Mouse (Mus musculus): ENCODE results near the gene Wsb2. TPM values are rescaled to one million over a fixed set of nuclear protein-coding genes. Genes with fewer than 3 reads are reported as not detected.
"Not testable (repeated sequence)": the region's sequence is repeated elsewhere in the genome, so short reads cannot be mapped to it uniquely, and the experiment has no call there.

The Wsb2 gene
- 8.6 and 8.7 TPM in 2 replicates for total RNA-seq (2015)
- 11.3 and 27.1 TPM in 2 replicates for total RNA-seq (2017)

GRCm38 (mm10) chr5:117357129-117357477 is at the start of gene Wsb2:
TSS of gene Wsb2 (plus strand) at chr5:117357304.
- ATAC-seq (replicated peaks; ENCODE audit: poor library complexity), result peak; percentile 30

GRCm38 (mm10) chr5:117307699-117308098 is 49.4 kb upstream of the Wsb2 start:
- peak; percentile 97 for ATAC-seq (replicated peaks; ENCODE audit: poor library complexity)

- ATAC-seq (replicated peaks; ENCODE audit: poor library complexity), result peak; percentile 67
Observed at GRCm38 (mm10) chr5:117313420-117313819, 43.7 kb upstream of the Wsb2 start.

DNA sequence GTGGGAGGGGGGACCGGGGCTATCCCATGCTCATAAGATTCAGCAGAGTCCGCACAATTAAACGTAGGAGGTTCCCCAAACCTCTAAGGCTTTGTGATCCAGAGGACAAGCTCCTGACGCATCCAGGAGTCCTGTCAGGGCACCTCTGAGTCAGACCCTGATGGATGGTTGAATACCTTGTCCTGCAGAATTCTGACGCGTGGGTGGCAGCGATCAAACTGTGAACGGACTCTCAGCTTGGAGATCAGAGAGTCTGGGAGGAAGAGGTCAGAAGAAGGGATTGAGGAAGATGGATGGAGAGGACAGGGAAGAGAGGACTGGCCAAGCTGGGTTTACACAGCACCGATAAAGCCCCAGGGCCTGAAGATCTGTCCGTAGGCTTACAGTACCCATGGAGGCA is 43.2 kb upstream of the Wsb2 start:
- no peak for ATAC-seq (replicated peaks; ENCODE audit: poor library complexity)

- no peak for ATAC-seq (replicated peaks; ENCODE audit: poor library complexity)
Observed at GRCm38 (mm10) chr5:117314587-117315428, 42.3 kb upstream of the Wsb2 start.

GRCm38 (mm10) chr5:117318741-117319629 is 38.1 kb upstream of the Wsb2 start, which contains the start of gene Vsig10:
TSS of gene Vsig10 (plus strand) at chr5:117319083.
- peak; percentile 74 for ATAC-seq (replicated peaks; ENCODE audit: poor library complexity)

GRCm38 (mm10) chr5:117323751-117324150 is 33.4 kb upstream of the Wsb2 start:
- ATAC-seq (replicated peaks; ENCODE audit: poor library complexity), result no peak

DNA sequence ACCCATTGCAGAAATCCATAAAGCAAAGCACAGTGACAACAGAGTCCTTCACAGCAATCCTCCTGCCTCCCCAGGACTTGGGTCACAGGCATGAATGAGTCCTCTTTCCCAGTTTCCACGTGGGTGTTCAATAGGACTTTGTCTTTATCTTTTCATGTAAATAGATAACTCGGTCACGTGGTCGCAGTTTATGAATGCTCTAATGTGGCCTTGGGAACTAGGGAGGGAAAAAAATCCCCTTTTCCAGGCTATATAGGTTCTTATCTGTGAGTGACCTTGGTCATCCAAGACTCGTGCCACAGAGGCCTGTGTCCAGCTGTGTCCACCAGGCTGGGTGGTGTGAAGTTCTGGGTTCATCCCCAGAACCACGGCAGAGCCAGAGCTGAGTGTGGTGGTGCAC is 30.7 kb upstream of the Wsb2 start:
- ATAC-seq (replicated peaks; ENCODE audit: poor library complexity), result no peak

DNA sequence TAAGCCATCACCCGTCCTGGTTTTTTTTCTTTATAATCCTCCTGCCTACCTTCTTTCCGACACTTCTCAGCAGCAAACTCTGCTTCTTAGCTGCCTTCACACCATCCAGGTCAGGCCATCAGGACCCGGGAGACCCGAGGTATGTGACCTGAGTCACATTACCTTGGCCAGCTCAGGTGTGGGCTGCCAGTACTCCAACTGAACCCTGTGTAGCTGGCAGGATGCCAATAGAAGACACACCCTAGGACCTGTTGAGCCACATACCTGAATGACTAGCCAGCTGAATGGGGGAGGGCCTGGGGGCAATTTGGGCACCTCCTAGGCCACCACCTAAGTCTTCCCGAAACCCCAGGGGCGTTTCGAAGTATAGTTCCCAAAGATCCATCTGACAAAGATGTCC is 26.6 kb upstream of the Wsb2 start:
- ATAC-seq (replicated peaks; ENCODE audit: poor library complexity), result no peak

- ATAC-seq (replicated peaks; ENCODE audit: poor library complexity), result peak; percentile 18
Observed at GRCm38 (mm10) chr5:117337999-117338398, 19.1 kb upstream of the Wsb2 start.

- ATAC-seq (replicated peaks; ENCODE audit: poor library complexity), result peak; percentile 77
Observed at GRCm38 (mm10) chr5:117338503-117338902, 18.6 kb upstream of the Wsb2 start.

DNA sequence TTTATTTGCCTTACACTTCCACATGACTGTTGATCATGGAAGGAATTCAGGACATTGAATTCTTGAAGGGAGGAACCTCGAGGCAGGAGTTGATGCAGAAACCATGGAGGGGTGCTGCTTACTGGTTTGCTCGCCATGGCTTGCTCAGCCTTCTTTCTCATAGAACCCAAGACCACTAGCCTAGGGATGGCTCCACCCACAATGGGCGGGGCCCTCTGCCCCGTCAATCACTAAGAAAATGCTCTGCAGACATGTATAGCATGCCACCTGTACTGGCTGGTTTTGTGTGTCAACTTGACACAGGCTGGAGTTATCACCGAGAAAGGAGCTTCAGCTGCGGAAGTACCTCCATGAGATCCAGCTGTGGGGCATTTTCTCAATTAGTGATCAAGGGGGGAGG is 17.0 kb upstream of the Wsb2 start:
- no peak for ATAC-seq (replicated peaks; ENCODE audit: poor library complexity)

DNA sequence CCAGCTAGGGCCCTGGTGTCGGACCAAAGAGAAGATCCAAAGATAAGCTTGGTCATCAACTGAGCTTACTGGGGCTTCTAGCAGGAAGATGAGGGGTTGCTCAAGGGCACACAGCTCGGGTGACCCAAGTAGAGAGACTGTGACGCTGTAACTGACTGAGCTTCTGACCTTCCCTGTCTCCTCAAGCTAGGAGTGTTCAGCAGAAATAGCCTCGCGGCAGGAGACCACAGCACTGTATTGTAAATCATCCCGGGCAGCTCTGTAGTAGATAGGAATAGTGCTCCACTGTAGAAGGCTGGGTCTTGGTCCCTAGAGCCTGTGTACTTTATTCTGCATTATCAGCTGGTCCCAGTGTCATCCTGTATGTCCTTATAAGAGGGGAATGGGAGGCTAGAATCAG is 15.2 kb upstream of the Wsb2 start:
- no peak for ATAC-seq (replicated peaks; ENCODE audit: poor library complexity)

GRCm38 (mm10) chr5:117344496-117344895 is 12.6 kb upstream of the Wsb2 start:
- not testable (repeated sequence) for ATAC-seq (replicated peaks; ENCODE audit: poor library complexity)

- peak; percentile 72 for ATAC-seq (replicated peaks; ENCODE audit: poor library complexity)
Observed at GRCm38 (mm10) chr5:117345432-117345976, 11.6 kb upstream of the Wsb2 start.

GRCm38 (mm10) chr5:117346281-117346680 is 10.8 kb upstream of the Wsb2 start:
- ATAC-seq (replicated peaks; ENCODE audit: poor library complexity), result no peak

DNA sequence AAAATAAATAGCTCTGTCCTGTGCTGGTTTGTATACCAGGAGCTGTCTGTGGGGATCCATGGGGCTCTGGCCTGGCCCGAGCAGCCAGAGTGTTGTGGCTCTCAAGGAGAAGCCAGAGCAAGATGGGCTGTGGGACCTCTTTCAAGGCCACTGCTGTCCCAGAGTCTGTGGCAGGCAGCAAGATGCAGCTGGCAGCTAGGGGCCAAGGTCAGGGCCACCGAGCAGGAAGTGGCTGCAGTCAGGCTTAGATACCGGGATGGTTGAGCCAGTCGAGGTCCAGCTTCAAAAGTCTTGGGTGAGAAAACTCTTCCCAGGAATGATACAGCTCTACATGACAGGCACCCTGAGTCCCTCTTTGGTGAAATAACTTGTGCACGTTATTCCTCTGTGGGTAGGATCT is 10.1 kb upstream of the Wsb2 start:
- no peak for ATAC-seq (replicated peaks; ENCODE audit: poor library complexity)

GRCm38 (mm10) chr5:117347838-117348237 is 9.3 kb upstream of the Wsb2 start:
- ATAC-seq (replicated peaks; ENCODE audit: poor library complexity), result no peak

- peak; percentile 45; the same call in 1 of the 2 replicates for ATAC-seq (replicated peaks; ENCODE audit: poor library complexity)
Observed at GRCm38 (mm10) chr5:117348279-117348678, 8.8 kb upstream of the Wsb2 start.

DNA sequence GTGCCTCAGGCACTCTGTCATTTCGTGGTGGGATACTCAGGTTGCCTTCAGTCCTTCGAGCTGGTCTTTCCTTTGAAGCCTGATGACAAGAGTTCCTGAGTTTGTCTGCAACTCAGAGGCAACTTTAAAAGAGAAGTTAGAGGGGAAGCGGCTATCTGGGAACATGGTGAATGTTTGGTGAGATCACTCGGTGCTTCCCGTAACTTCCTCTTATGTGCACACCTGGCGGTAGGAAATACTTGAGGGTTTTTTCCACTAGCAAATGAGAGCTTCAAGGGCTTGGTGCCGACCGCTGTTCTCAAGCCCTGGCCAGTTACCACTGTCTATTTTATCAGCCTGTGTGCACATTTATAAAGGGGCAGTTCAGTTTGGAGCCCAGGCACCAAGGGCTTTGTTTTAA is 3.0 kb upstream of the Wsb2 start:
- peak; percentile 32 for ATAC-seq (replicated peaks; ENCODE audit: poor library complexity)

DNA sequence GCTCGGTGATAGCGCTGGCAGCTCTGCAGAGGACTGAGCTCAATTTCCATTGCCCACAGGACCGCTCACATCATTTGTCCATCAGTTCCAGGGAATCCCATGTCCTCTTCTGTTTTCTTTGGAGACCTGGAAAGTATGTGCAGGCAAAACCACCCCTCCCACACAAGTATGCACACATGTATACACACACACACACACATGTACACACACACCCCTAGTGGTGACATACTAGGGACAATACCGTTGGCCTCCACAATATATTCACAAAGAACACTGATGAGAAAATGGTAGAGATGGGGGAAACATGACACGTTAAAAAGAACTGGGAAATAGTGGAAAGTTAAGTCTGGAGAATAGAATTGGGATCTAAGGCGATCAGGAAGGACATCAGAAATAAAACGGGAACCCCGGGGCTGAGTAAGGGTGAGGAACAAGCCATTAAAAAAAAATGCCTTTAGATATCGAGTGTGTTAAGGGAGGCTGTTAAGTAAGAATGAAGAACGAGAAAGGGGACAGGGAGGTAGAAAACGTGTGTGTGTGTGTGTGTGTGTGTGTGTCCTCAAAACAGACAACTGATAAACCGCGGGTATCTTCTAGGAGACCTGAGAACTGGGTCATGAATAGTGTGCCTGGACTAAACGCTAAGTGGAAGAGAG is 1.3 kb upstream of the Wsb2 start:
- peak; percentile 23; the same call in 1 of the 2 replicates for ATAC-seq (replicated peaks; ENCODE audit: poor library complexity)
